Mouse (Mus musculus) G1E (cell line): ENCODE measurements around the gene Hgf. TPM values are rescaled to one million over a fixed set of nuclear protein-coding genes. Genes with fewer than 3 reads are reported as not detected.

Source experiments
- ATAC-seq: 2 replicates; pipeline ENCODE4 v1.8.0; 2016; ENCODE audit warnings: mild to moderate bottlenecking; ENCODE audit not compliant: insufficient number of reproducible peaks, poor library complexity, low FRiP score, severe bottlenecking; ENCODE audit errors: extremely low read depth
- DNase-seq: peaks from one replicate; pipeline ENCODE4 v3.0.0; 2012; ENCODE audit warnings: low spot score
- H3K27me3 ChIP-seq: 2 replicates; pipeline ENCODE4 v1.6.1; 2012; ENCODE audit warnings: mild to moderate bottlenecking, low read length, inconsistent platforms; ENCODE audit not compliant: insufficient read depth
- H3K36me3 ChIP-seq: replicated peaks from 2 replicates; pipeline ENCODE3; 2012; ENCODE audit warnings: mild to moderate bottlenecking, inconsistent platforms
- H3K4me1 ChIP-seq: 2 replicates; pipeline ENCODE4 v1.6.1; 2012; ENCODE audit warnings: low read depth, low read length, inconsistent platforms, mixed read lengths; ENCODE audit not compliant: insufficient read depth
- H3K4me3 ChIP-seq: 2 replicates; pipeline ENCODE4 v1.5.1; 2012; ENCODE audit warnings: low read depth, mild to moderate bottlenecking, inconsistent platforms, low read length, moderate library complexity, mixed read lengths
- H3K9me3 ChIP-seq: replicated peaks from 2 replicates; pipeline ENCODE4 v1.6.1; 2012; ENCODE audit warnings: inconsistent platforms
- CTCF ChIP-seq: IDR thresholded peaks from 2 replicates; pipeline ENCODE4 v1.5.1; 2012; ENCODE audit warnings: low read depth, low read length, inconsistent platforms, mixed read lengths
- GATA1 ChIP-seq: IDR thresholded peaks from 2 replicates; pipeline ENCODE4 v1.6.1; 2012; ENCODE audit warnings: borderline replicate concordance, low read length, inconsistent platforms, mixed read lengths
- GATA2 ChIP-seq: IDR thresholded peaks from 2 replicates; pipeline ENCODE4 v1.6.1; 2012; ENCODE audit warnings: low read depth, low read length, inconsistent platforms, borderline replicate concordance
- POLR2AphosphoS5 ChIP-seq: IDR thresholded peaks from 2 replicates; pipeline ENCODE4 v1.6.1; 2012; ENCODE audit warnings: low read depth, low read length, inconsistent platforms; ENCODE audit not compliant: insufficient replicate concordance
- TAL1 ChIP-seq: conservative IDR thresholded peaks from 2 replicates; pipeline ENCODE4 v1.6.1; 2012; ENCODE audit warnings: low read depth, low read length, inconsistent platforms, mixed read lengths
- polyA plus RNA-seq: library from polyadenylated mRNA; stranded (reverse); fragments of >175 nt; gene quantifications from 2 replicates; pipeline ENCODE4 v1.2.3, GENCODE M21; 2012
- total RNA-seq, 2 experiments: library from RNA; stranded (forward) in 1 of 2; stranded (reverse) in 1 of 2; fragments of 200-1000 nt in 1 of 2; fragments of >200 nt in 1 of 2; fragmentation: Nextera tagmentation in 1 of 2; gene quantifications; 2 replicates each; pipeline ENCODE4 v1.2.3; 2014 to 2017

The Hgf gene
- total and polyA plus RNA-seq, 3 experiments: 0.16 to 0.53 TPM; not detected in 1

DNA sequence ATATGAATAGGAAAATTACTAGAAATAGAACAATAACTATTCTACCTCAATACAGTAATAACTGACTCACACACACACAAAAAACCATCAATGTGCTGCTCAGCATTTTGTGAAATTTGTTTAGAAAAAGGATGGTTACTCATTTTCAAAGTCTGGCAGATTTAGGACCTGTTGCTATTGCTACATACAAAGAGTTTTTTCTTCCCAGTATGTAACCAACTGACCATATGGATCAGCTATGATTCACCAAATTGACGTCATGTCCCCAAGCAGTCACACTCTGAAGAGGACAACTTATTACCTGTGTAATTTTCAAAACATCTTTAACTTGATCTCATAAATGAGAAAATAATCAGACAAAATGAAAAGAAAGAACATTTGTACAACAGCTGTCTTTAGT, 48.2 kb downstream of the Hgf start:
- Histone ChIP-seq H3K4me3 (no peak overlapping the region), H3K36me3 (no peaks in the 10 kb centered on the region), H3K27me3 (no peaks in the 10 kb centered on the region), H3K9me3 (no peaks in the 10 kb centered on the region), H3K4me1 (no peaks in the 10 kb centered on the region)
- no peak for TF ChIP-seq TAL1
- ATAC-seq (no peak), DNase-seq (no peak)

DNA sequence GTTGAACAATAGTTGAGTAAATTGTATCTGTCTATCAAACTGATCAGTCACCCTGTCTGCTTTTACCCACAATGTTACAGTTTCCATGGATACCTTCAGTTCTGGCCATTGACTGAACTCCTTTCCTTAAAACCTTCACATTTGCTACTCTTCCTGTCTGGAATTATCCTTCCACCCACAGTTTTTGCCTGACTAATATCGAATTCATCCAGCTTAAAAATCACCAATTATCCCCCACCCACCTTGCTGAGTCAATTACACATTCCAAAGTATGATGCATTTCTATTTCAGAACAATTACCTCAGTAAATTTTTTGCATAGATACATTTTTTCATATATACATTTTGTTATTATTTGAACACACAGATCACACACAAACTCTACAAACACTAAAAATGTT, 79.7 kb downstream of the Hgf start:
- TF ChIP-seq CTCF: no peak
- no peak for TF ChIP-seq TAL1
- no peak for TF ChIP-seq GATA2
- TF ChIP-seq POLR2AphosphoS5: no peak
- Histone ChIP-seq H3K4me3 (no peak overlapping the region), H3K27me3 (no peaks in the 10 kb centered on the region), H3K4me1 (no peaks in the 10 kb centered on the region), H3K9me3 (no peaks in the 10 kb centered on the region), H3K36me3 (no peaks in the 10 kb centered on the region)
- no peak for ATAC-seq
- no peak for DNase-seq

DNA sequence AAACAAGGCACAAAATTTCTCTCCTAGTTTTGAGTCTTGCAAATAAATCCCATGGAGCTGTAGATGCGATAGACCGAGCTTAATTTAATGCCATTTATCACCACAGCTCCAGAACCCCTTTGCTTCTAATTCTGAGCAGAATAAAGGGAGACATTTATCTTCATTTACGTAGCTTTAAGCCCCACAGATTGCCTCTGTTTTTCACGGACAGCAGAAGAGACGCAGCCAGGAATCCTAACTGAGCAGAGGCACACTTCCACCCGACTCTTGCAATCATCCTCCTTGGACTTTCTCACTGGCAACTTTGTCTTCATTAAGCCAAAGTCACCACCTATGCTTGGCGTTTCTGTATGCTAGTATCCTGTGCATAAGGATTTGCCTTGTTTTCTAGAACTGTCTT, 93.1 kb downstream of the Hgf start:
- Histone ChIP-seq H3K27me3 (no peaks in the 10 kb centered on the region), H3K4me1 (peaks cover 9% of the 10 kb centered on the region; the same call in 1 of the 2 replicates), H3K4me3 (no peak overlapping the region), H3K36me3 (no peaks in the 10 kb centered on the region), H3K9me3 (no peaks in the 10 kb centered on the region)
- no peak for ATAC-seq
- TF ChIP-seq TAL1 (no peak), POLR2AphosphoS5 (no peak), GATA1 (no peak)
- no peak for DNase-seq

DNA sequence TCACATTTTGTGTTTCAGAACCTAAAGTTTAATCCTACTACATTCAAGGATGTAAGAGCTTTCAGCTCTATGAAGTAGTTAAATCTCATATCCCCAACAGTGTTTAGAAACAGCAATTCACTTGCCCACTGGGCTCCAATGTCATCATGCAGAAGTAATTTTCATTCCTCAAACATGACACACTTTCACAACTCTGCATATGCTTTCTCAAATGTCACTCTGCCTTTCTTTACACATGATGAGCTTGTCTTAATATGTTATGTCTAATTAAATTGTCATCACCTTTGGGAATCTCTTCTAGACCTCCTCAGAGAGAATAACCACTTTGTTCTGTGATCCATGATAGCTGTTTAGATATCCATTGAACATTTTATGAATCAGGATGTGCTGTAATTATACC, 94.4 kb downstream of the Hgf start:
- TF ChIP-seq POLR2AphosphoS5 (no peak), GATA2 (no peak), CTCF (no peak), TAL1 (no peak), GATA1 (no peak)
- Histone ChIP-seq H3K36me3 (no peaks in the 10 kb centered on the region), H3K9me3 (no peaks in the 10 kb centered on the region), H3K4me3 (no peak overlapping the region), H3K4me1 (peaks cover 14% of the 10 kb centered on the region), H3K27me3 (no peaks in the 10 kb centered on the region)
- ATAC-seq (no peak), DNase-seq (no peak)

DNA sequence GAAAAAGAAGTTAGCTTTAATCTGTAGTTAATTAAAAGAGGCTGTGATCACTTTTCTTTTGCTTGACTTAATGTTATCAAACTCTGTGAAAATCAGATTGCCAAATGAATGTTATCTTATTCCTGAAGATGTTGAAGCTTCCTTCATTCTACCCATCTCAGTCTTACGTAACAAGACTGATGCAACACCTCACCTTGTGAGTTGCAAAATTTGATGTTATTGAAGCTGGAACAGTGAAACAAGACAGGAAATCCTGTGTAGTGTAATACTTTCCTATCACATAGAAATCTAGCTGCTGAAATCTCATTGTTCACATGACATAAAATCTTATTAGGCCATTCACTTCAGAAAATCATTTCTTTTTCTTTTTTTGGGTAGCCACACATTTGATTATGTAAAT, 96.9 kb downstream of the Hgf start:
- Histone ChIP-seq H3K27me3 (no peaks in the 10 kb centered on the region), H3K9me3 (no peaks in the 10 kb centered on the region), H3K4me3 (no peak overlapping the region), H3K36me3 (no peaks in the 10 kb centered on the region), H3K4me1 (peaks cover 27% of the 10 kb centered on the region)
- DNase-seq (no peak), ATAC-seq (no peak)
- no peak for TF ChIP-seq CTCF
- no peak for TF ChIP-seq GATA2
- TF ChIP-seq POLR2AphosphoS5: no peak
- TF ChIP-seq TAL1: no peak
- TF ChIP-seq GATA1: no peak

DNA sequence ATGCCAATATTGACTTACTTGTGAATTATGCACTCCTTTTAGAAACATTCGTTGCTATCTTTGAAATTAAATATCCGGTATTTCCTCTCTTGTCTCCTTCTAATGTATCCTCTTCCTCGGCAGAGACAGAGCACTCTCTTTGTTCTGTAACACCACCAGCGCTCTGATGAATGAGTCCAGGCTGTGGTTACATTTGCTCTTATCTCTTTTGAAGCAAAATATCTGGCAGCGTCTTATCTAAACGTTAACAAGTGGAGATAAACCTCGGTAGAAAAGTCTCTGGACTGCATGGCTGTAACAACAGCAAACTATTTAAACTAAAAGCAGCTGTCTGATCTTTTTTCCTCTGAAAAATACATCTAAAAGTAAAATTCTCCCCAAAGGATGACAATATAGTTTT, 100.7 kb downstream of the Hgf start:
- DNase-seq (peak; percentile 10), ATAC-seq (peak; percentile 95)
- Histone ChIP-seq H3K9me3 (no peaks in the 10 kb centered on the region), H3K36me3 (no peaks in the 10 kb centered on the region), H3K4me3 (no peak overlapping the region; the same call in 1 of the 2 replicates), H3K27me3 (no peaks in the 10 kb centered on the region), H3K4me1 (peaks cover 30% of the 10 kb centered on the region)
- no peak for TF ChIP-seq GATA2
- 0 out of 2 replicates have a peak, but pooled peaks have one; percentile 27 for TF ChIP-seq TAL1
- no peak for TF ChIP-seq CTCF
- TF ChIP-seq POLR2AphosphoS5: no peak
- TF ChIP-seq GATA1: no peak

Other genes with a start within 250 kb of the Hgf start
- not detected in 2 replicates for gene Gm28710, start 238.3 kb downstream of the Hgf start, total RNA-seq (2014; fragmentation: Nextera tagmentation)
- not detected in 2 replicates for gene Gm28710, start 238.3 kb downstream of the Hgf start, total RNA-seq (2017)
- gene Gm28710, start 238.3 kb downstream of the Hgf start, polyA plus RNA-seq: not detected in 2 replicates